Mouse (Mus musculus): Measurements from ENCODE around the gene Ubn2. TPM values are rescaled to one million over a fixed set of nuclear protein-coding genes. Genes with fewer than 3 reads are reported as not detected.

Ubn2 gene
- 4.9 and 5.7 TPM in 2 replicates for polyA plus RNA-seq (2012; rRNA removed)

GRCm38 (mm10) chr6:38433261-38434033 lies at the start of gene Ubn2:
Gene Ubn2, plus strand, starts transcription at chr6:38433950.

GRCm38 (mm10) chr6:38533428-38534405 lies 100.0 kb downstream of the Ubn2 start, which contains the start of gene Fmc1:
Gene Fmc1, plus strand, starts transcription at chr6:38533502.

GRCm38 (mm10) chr6:38551062-38551988 lies 117.6 kb downstream of the Ubn2 start, which contains the start of gene Luc7l2:
Gene Luc7l2, plus strand, starts transcription at chr6:38551334.

Other genes with a start within 250 kb of the Ubn2 start
- gene D630045J12Rik, start 179.9 kb upstream of the Ubn2 start, polyA plus RNA-seq (2012; rRNA removed) = 0.27 and 0.29 TPM in 2 replicates
- gene Zc3hav1l, start 134.7 kb upstream of the Ubn2 start, polyA plus RNA-seq (2012; rRNA removed) = 3.5 and 3.9 TPM in 2 replicates
- 23.2 and 27.3 TPM in 2 replicates for gene Zc3hav1, start 79.3 kb upstream of the Ubn2 start, polyA plus RNA-seq (2012; rRNA removed)
- 0.28 and 0.33 TPM in 2 replicates for gene Ttc26, start 52.5 kb upstream of the Ubn2 start, polyA plus RNA-seq (2012; rRNA removed)
- 48.3 and 55.2 TPM in 2 replicates for gene Fmc1, start 99.6 kb downstream of the Ubn2 start, polyA plus RNA-seq (2012; rRNA removed)
- gene Luc7l2, start 117.4 kb downstream of the Ubn2 start, polyA plus RNA-seq (2012; rRNA removed) = 63.2 and 68.2 TPM in 2 replicates
- gene Klrg2, start 203.3 kb downstream of the Ubn2 start, polyA plus RNA-seq (2012; rRNA removed) = 0.01 and 0.05 TPM in 2 replicates
- gene Clec2l, start 229.1 kb downstream of the Ubn2 start, polyA plus RNA-seq (2012; rRNA removed) = 0.14 and 0.19 TPM in 2 replicates

Data from liver, embryonic 14 days (tissue).